Mouse (Mus musculus) heart, postnatal 36 days (tissue): ENCODE data around the gene Ltbp1. TPM values are rescaled to one million over a fixed set of nuclear protein-coding genes. Genes with fewer than 3 reads are reported as not detected.

Source experiments
- DNase-seq, 2 experiments: peaks; one replicate each; pipeline ENCODE4 v3.0.0; 2021 to 2022
- intact Hi-C: fragments of 180-260 bp; cut with DNase I; formaldehyde crosslinking; loops from one replicate; pipeline ENCODE4 v1.15.1; 2025
- total RNA-seq, 2 experiments: library from RNA; stranded (reverse); gene quantifications; 2 replicates each; pipeline ENCODE4 v1.2.3; 2021

Gene Ltbp1
- total RNA-seq, 2 experiments from 2014 or later: 41.1 to 46.2 TPM

DNA sequence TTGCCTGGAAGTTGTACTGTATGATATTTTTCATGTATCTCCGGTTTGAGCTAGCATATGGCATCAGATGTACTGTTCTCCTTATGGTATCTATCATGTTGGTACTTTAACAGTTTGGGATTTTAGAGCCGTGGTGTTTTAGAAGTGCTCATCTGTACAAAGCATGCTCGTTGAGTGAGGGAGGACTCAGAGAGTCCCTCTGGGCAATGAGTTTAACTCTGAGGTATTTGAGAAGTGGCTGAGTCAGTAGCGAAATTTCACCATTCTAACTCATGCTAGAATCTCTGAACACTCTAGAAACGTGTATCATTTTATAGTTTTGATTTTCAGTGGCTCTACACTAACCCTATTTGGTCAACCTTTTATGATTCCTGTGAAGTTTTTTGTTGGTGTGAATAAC, 49.9 kb downstream of the Ltbp1 start:
- no peak for DNase-seq
- intact Hi-C loops: no loop called here

DNA sequence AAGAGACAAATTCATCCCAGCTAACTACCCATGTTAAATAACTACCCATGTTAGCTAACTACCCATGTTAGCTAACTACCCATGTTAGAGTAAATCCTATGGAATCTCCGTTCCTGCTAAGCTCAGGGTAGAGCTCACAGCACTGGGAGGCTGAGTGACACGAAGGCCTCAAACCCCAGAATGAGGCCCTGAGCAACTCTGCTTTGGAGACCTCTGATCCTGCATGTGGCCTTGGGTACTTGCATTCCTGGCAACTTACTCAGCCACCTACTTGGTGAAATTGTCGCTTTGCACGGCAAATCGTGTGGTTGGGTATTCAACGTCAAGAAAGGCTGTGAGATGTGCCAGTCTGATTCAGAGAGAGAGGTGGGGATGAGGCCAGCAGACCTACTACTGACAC, 50.6 kb downstream of the Ltbp1 start:
- no peak for DNase-seq
- intact Hi-C loops: no loop called here

DNA sequence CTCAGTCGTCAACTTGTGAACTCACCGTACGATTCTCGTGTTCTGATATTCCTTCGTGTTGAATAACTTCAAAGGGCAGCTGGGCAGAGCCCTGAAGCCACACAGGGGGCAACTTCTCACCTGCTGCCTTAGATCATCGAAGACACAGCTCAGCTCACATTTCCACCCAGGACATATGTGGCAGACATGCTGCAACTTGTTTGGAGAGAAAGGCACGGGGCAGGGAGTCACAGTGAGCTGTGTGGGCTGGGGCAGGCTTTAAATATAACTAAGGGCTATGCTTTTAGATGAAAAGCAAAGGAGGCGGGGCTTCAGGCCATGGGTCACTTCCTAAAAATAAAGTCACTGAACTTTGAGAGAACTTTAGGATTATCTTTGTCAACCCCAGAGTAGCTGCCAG, 51.3 kb downstream of the Ltbp1 start:
- intact Hi-C loops: no loop called here
- DNase-seq: no peak

DNA sequence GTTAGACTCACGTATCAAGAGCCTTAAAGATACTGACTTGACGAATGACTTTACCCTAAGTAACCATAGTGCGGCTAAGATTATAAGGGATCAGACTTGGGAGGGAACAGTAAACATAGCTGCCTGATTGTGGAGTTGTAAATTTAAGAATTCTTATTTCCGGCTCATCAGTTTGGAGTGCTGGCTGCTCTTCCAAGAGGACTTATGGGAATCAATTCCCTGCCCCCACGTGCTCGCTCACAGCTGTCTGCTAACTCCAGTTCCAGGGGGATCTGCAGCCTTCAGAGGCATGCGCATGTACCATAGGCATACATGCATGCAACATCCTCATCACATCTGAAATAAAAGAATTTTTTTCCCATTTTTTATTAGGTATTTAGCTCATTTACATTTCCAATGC, 61.0 kb downstream of the Ltbp1 start:
- intact Hi-C loops: no loop called here
- no peak for DNase-seq

DNA sequence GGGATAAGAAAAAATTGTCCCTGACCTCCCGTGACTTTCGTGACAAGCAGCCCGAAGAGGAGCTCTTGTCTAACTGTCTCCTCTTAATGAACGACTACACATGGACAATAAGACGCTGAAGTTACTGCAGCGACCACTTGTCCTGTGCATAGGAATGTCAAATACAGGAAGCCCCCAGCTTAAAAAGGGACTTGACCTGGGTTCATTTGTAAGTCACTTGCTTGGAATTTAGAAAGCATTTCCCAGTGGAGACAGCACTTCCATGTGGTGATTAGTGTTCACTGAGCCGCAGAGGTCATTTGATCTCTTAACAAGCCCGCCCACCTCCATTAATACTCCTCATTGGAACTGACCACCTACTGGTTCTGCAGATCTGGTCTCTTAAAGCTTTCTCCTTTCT, 61.9 kb downstream of the Ltbp1 start:
- intact Hi-C loops: no loop called here
- DNase-seq: no peak

DNA sequence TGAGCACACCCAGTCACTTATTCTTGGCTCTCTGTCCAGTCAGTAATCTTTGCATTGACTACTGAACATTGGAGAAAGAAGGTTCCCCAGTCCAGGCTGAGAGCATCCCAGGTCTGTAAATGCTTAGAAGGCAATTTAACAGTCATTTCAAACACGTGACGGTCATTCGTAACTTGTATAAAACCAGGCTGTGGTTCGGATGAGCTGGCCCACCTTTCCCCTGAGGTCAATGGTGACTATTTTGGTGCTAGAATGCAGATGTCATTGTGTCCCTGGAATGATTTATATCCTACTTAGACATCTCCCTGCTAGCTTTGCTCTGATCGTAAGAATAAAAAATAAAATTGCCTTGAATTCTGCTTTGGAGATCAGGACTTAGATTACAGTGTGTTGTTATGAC, 63.9 kb downstream of the Ltbp1 start:
- no peak for DNase-seq
- intact Hi-C loops: no loop called here

DNA sequence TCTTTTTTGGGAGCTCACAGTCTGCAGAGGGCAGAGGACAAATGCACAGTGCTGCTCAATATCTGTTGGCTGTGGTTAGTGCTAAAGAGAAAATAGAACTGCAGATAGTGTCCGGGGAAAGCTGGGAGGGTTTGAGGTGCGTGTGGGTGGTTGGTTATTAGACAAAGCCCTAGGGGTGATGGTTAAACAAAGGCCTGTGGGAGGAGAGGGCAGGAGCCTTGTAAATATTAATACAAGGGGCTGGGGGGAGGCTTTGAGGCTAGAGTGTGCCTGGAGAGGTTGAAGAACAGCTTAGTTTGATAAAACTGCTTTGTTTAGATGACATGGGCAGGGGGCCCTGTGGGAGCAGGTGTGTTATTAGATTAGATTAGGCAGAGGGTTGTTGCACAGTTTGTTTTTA, 65.8 kb downstream of the Ltbp1 start:
- intact Hi-C loops: no loop called here
- no peak for DNase-seq

DNA sequence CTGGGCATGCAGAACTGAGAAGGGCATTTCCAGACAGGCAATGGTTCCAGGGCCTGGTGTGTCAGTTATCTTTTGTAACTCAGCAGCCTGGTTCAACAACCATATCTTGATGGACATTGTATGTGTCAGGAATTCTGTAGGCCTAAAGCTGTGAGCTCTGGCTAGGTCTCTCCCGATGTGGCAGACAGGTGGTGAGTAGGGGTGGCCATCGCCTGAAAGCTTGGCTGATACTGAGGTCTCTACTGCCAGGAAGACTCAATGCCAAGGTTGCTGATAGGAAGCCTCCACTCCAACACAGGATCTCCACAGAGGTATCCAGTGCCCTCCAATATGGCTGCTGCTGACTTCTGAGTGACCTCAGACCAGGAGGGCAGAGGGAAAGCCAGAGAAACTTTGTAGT, 66.4 kb downstream of the Ltbp1 start:
- intact Hi-C loops: no loop called here
- peak in 1 of 2 experiments; percentile 49 for DNase-seq

DNA sequence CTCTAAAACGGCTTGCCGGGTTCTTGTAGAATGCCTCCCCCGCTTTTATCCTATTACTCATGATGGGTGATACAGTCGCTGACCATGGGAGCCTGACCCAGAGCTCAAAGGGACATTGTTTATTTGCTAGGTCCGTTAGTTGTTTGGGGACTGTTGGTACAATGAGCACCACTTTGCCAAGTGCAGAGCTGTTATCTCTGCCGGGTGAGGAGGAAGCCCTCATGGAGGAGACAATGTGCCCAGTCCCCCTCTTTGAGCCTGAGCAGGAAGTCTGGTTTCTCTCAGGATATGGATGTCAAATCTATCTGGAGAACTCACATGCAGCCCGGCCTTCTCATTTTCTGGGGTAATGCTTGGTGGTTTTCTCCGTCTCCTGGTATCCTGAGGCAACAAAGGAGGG, 68.5 kb downstream of the Ltbp1 start:
- intact Hi-C loops: no loop called here
- peak in 1 of 2 experiments; percentile 42 for DNase-seq

DNA sequence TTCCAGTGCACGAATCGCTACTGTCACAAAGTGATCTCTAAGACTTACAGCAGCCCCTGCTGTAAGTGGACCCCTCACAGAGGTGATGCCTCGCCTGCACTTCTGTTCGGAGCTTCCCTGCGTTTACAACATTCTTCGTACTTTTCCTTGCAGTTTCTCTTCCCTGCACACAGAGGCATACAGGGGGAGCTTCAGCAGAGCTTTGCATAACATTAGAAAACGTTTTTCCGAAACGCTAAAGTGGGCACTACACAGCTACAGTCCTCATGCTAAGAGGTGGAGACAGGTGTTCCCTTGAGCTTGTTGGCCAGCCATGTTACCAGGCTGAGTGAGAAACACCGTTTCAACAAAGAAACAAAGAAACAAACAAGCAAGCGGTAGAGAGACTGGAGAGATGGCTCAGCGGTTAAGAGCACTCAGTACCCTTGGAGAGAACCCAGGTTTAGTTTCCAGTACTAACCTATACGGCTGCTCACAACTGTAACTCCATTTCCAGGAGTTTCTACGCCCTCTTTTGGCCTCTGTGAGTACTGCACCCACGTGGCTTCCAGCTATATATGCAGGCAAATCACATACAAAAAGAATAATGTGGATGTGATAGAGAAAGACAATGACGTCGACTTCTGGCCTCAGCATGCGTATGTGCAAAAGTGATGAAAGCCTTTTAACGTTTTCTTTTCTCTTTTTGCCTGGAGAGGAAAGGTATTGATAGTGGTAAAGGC, 69.8 kb downstream of the Ltbp1 start:
- intact Hi-C loops: loop anchor here (5.0 kb wide), 1 partner anchor 343 kb away; no protein-coding TSS in a partner anchor
- DNase-seq: peak; percentile 50 to 63

DNA sequence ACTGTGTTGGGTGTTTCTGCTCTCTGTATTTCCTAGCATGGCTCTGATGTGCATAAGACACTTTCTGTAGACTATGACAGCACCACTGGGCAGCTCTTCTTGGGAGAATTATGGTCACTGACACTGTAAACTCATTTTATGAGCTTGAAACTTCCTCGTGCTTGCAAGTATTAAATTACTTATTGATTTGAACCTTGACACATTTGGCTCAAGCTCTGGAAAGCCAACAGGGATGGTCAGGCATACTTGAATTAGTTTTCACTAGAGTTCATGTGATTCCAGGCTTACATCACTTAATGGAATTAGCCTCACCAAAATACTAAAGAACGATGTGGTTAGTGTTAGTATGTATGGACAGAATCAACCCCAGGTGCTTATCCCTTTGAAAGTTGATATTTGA, 76.0 kb downstream of the Ltbp1 start:
- no peak for DNase-seq
- intact Hi-C loops: no loop called here

DNA sequence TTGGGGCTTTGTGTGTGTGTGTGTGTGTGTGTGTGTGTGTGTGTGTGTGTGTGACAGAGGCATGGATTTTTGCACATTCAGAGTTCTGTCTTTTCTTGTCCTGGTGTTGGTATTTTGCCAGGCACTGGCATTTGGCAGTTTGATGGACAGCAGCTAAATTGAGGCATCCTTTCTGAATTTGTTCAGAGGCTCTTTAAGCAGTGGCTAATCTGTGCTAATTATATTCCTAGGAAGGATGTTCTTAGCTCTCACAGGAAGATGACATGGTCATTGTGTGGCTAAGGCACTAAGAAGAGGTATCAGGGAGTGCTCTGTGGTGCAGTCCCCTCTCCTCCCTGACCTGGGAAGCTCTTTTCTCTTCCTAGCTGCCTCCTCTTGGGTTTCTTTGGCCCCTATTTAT, 77.1 kb downstream of the Ltbp1 start:
- intact Hi-C loops: no loop called here
- no peak for DNase-seq

DNA sequence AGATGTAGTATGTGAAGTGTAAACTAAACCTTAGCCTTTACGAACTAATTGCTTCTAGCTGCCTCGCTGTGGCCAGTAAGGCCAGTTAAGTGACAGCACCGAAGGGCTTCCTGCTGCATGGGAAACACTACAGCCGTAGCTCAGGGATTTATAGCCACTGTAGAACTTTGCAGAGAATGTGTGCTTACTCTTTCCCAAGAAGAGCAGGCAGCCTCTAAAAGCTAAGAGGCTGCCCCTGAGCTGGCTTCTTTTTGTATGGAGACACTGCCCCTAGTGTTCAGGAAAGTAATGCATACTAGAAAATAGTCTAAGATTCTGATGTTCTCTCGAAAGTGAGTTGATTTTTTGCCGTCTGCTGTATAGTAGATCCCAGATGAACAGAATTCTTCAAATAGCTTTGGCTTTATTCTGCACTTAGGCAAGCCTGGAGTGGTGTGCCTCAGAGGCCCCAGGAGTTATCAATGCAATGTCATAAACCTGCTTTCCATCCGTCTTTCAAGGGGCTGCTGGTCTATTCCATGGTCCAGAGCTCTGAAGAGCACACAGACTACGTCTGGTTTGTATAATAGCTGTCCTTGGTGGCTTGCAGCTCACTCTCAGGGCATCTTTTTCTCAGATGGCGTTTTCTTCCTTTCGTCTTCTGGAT, 82.1 kb downstream of the Ltbp1 start:
- intact Hi-C loops: loop anchor here (2.0 to 5.0 kb wide), 3 partner anchors 277 to 449 kb away; no protein-coding TSS in a partner anchor
- DNase-seq: peak in 1 of 2 experiments; percentile 27

DNA sequence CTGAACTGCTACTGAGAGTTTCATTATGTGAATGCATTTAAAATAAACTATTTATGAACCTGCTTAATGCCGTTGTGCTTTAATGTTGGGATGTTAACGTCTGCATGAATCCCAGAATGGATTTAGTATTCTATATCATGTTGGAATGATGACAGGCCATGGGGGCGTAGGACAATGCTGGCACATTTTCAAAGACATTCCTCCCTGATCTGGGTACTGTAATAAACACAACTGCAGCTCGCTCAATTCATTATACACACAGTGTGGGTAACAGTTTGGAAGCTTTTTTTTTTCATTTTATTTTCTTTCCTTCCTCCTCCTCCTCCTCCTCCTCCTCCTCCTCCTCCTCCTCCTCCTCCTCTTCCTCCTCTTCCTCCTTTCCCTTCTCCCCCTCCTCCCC, 82.9 kb downstream of the Ltbp1 start:
- DNase-seq: no peak
- intact Hi-C loops: loop anchor here (5.0 kb wide), 1 partner anchor 411 kb away; no protein-coding TSS in a partner anchor

DNA sequence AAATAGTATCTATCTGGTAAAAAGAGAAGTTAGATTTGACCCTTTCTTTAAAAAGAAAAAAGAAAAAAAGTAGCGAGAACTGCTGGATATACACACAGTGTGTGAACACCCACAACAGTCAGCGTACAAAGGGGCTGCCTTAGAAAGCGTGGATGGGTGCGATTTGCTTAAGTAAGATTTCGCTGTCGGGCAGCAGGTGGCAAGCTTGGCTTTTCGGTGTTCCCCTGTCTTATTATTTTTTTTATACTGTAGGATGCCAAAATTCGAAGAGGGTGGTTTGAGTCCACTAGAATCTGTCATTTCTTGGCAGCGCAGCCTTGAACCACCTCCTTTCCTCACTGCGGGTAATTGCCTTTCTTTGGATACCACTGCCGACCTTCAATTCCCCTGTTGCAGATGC, 83.4 kb downstream of the Ltbp1 start:
- DNase-seq: peak; percentile 18 to 35
- intact Hi-C loops: loop anchor here (5.0 kb wide), 1 partner anchor 411 kb away; no protein-coding TSS in a partner anchor

DNA sequence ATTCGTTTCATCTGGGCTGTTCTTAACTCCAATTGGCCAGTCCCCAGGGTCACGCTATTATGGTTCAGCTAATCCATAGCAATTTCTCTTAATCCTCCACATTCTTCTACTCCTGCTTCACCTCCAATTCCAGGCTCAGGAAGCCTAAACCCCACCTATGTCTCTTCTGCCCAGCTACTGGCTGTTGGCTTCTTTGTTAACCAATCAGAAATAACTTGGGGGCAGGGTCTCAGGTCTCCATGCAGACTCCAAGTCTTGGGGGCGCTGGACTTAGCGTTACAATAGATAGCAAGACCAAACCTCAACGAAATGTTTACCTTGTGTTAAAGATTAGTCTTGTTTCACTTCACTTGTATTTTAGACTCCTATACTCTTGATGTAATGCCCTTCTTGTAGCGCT, 85.2 kb downstream of the Ltbp1 start:
- no peak for DNase-seq
- intact Hi-C loops: loop anchor here (5.0 kb wide), 1 partner anchor 282 kb away; no protein-coding TSS in a partner anchor

DNA sequence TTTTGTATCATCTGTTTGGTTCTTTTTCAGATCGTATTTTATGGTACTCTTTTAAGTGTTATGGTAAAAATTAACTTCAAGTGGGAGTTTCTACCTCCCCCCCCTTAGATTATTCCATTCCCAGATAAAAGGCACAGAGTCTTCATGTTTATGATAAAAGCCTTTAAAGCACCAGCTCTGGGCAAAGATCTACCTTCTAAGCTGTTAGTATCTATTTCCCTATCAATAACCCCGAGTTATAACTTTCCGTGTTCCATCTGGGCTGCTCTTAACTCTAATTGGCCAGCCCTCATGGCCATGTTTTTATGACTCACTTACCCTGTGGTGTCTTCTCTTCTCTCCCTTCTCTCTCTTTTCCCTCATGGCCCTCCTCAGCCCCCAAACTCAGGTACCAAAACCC, 88.2 kb downstream of the Ltbp1 start:
- no peak for DNase-seq
- intact Hi-C loops: loop anchor here (5.0 kb wide), 1 partner anchor 279 kb away; no protein-coding TSS in a partner anchor

DNA sequence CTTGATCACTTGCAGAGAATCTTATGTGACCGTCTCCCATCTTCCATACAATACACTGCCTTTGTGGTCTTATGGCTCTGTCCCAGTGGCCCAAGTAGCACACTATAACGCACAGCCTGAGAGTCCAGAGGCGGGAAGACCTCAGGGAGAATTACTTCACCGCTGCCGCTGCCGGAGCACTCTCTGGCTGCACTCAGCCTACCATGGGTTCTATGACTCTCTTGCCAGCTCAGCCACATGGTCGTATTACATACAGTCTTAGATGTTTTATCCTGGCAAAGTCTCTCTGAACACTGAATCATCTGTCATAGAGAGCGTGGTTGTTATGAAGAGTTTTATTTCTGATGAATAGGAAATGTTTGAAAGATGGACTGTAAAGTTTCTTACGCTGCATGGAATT, 89.2 kb downstream of the Ltbp1 start:
- intact Hi-C loops: loop anchor here (5.0 kb wide), 1 partner anchor 278 kb away; no protein-coding TSS in a partner anchor
- peak in 1 of 2 experiments; percentile 17 for DNase-seq

DNA sequence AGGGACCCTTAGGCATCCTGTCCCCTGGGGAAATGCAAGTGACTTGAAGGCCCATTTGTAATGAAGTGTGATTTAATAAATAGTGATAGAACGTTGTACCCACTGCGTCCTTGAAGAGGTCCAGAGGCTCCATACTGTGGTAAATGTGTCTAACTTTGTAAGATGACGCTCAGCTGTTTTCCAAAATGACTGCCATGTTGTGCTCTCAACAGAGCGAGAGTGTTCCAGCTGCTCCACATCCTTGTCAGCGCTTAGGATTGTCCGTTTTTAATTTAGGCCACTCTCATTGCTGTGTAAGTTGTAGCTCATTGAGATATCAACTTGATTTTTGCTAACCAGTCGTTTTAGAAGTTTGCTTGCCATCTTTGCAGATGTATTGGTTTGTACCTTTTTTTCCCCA, 91.4 kb downstream of the Ltbp1 start:
- intact Hi-C loops: no loop called here
- DNase-seq: no peak

DNA sequence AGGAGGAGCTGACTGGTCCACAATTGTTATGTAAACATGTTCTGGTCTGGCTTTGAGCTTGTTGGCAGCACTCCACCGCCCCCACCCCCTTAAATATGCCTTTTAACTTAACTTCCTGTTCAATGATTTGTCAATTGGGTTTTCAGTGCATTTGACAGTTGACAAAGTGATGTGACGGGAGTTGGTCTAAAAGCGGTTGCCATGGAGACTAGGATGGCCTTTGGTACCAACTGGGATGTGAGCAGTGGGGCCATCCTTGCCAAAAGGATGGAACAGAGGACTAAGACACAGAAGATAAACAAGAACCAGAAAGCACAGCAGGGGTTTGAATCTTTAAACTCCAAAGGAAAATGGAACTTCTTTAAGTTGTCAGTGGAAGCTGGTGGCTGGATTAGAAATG, 92.0 kb downstream of the Ltbp1 start:
- intact Hi-C loops: no loop called here
- no peak for DNase-seq

DNA sequence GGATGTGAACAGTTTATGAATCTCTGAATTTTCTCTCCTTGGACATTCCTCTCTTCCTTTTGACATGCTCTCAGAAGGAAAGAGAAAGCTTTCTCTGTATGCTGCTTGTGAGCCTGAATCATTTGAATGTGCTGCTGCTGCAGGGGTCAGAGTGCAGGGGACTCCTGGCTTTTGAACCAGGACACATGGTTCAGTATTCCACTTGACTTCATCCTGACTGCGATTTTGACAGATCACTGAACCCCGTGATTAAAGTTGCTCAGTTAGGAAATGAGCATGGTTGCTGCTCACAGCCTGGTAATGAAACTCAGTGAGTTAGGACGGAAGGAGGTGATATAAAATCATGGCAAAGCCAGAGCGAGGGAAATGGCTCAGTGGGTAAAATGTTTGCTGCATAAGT, 95.8 kb downstream of the Ltbp1 start:
- intact Hi-C loops: no loop called here
- no peak for DNase-seq

DNA sequence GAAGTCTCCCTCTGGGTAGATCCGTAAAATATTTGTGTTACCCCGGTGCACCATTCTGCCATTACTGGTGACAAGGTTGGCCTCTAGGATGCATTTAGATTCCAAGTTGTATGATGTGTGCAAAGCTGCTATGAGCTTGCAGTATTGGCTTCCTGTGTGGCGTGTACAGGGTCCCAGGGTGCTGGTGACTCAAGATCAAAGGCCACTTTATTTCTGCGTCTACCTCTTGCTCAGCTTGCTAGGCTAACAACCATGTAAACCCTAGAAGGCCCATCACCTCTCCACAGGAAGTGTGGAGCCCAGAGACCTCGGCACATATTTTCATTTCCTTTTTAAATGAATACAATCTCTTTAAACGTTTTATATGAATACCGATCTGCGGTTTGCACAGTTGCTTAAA, 96.6 kb downstream of the Ltbp1 start:
- DNase-seq: no peak
- intact Hi-C loops: no loop called here
